Mouse (Mus musculus) midbrain, embryonic 10.5 days (tissue): ENCODE data around the gene Pramel5. TPM values are rescaled to one million over a fixed set of nuclear protein-coding genes. Genes with fewer than 3 reads are reported as not detected.
"Not testable (repeated sequence)": the region's sequence is repeated elsewhere in the genome, so short reads cannot be mapped to it uniquely, and the experiment has no call there.

Source experiments
- DNase-seq: peaks from one replicate; pipeline ENCODE4 v3.0.0-alpha.2; 2017; ENCODE audit warnings: low spot score
- H3K27ac ChIP-seq: fragments of 300-500 bp; sonication (generic); replicated peaks from 2 replicates; pipeline ENCODE4 v1.5.1; 2016; ENCODE audit warnings: mild to moderate bottlenecking
- H3K27me3 ChIP-seq: fragments of 300-500 bp; sonication (generic); 2 replicates; pipeline ENCODE4 v1.6.1; 2016; ENCODE audit warnings: low read depth, mild to moderate bottlenecking; ENCODE audit not compliant: poor library complexity, severe bottlenecking
- H3K36me3 ChIP-seq: fragments of 300-500 bp; sonication (generic); 2 replicates; pipeline ENCODE4 v1.6.1; 2016; ENCODE audit warnings: mild to moderate bottlenecking, moderate library complexity
- H3K4me1 ChIP-seq: fragments of 300-500 bp; sonication (generic); 2 replicates; pipeline ENCODE4 v1.6.1; 2016
- H3K4me3 ChIP-seq: fragments of 300-500 bp; sonication (generic); 2 replicates; pipeline ENCODE4 v1.5.1; 2016; ENCODE audit warnings: mild to moderate bottlenecking, moderate library complexity
- H3K9me3 ChIP-seq: fragments of 300-500 bp; sonication (generic); replicated peaks from 2 replicates; pipeline ENCODE4 v1.6.1; 2016; ENCODE audit warnings: mild to moderate bottlenecking
- WGBS: fragments of 180-500 bp; shearing (Covaris S2); methylation state at CpG from one replicate; pipeline ENCODE4 v1.1.7; 2016; 5-methylcytosine and 5-hydroxymethylcytosine counted together
- polyA plus RNA-seq: library from polyadenylated mRNA; unstranded; fragments of >200 nt; fragmentation: Nextera tagmentation; extraction: Ambion mirVana; gene quantifications from 2 replicates; pipeline ENCODE4 v1.2.1, GENCODE M21; 2016

Gene Pramel5
- not detected in 2 replicates for polyA plus RNA-seq

- H3K4me3 ChIP-seq, H3K27ac ChIP-seq, DNase-seq, H3K36me3 ChIP-seq, H3K4me1 ChIP-seq, H3K27me3 ChIP-seq: not testable (repeated sequence)
- peaks cover 28% of the 10 kb centered on the region for H3K9me3 ChIP-seq
- 71% methylated on average over 1 of the region's 1 CpGs for WGBS
These were observed at the start of gene Pramel5 for GRCm38 (mm10) chr4:144280388-144280787. Gene Pramel5 (minus strand): TSS chr4:144280488.

GRCm38 (mm10) chr4:144329949-144330348, 49.7 kb upstream of the Pramel5 start, which contains the start of gene Gm13128:
Gene Gm13128 (plus strand): TSS chr4:144330249.
- not testable (repeated sequence) for H3K4me3 ChIP-seq, H3K36me3 ChIP-seq, H3K27ac ChIP-seq, DNase-seq, H3K4me1 ChIP-seq, H3K27me3 ChIP-seq, H3K9me3 ChIP-seq
- 70% methylated on average over 4 of the region's 4 CpGs for WGBS

GRCm38 (mm10) chr4:144312666-144313460, 32.6 kb upstream of the Pramel5 start:
- not testable (repeated sequence) for H3K4me3 ChIP-seq, H3K36me3 ChIP-seq, H3K27me3 ChIP-seq, H3K27ac ChIP-seq, H3K9me3 ChIP-seq, DNase-seq, H3K4me1 ChIP-seq
- WGBS: 81% methylated on average over 2 of the region's 2 CpGs

- H3K4me1 ChIP-seq, H3K9me3 ChIP-seq, H3K36me3 ChIP-seq, H3K4me3 ChIP-seq, H3K27me3 ChIP-seq, DNase-seq, H3K27ac ChIP-seq: not testable (repeated sequence)
- WGBS: 68% methylated on average over 1 of the region's 1 CpGs
These were observed 19.1 kb upstream of the Pramel5 start for GRCm38 (mm10) chr4:144299414-144299813.

- DNase-seq, H3K4me1 ChIP-seq, H3K27ac ChIP-seq, H3K36me3 ChIP-seq, H3K4me3 ChIP-seq, H3K27me3 ChIP-seq: not testable (repeated sequence)
- peaks cover 21% of the 10 kb centered on the region; the same call in 1 of the 2 replicates for H3K9me3 ChIP-seq
These were observed 25.5 kb downstream of the Pramel5 start for GRCm38 (mm10) chr4:144254768-144255167.

Other genes with a start within 250 kb of the Pramel5 start
- not detected in 2 replicates for gene Pramel4, start 221.4 kb downstream of the Pramel5 start, polyA plus RNA-seq
- gene Gm13102, start 174.0 kb downstream of the Pramel5 start, polyA plus RNA-seq: not detected in 2 replicates
- gene Oog3, start 117.8 kb downstream of the Pramel5 start, polyA plus RNA-seq: not detected in 2 replicates
- not detected in 2 replicates for gene Oog2, start 89.8 kb downstream of the Pramel5 start, polyA plus RNA-seq
- gene C87977, start 67.2 kb downstream of the Pramel5 start, polyA plus RNA-seq: not detected in 2 replicates
- not detected in 2 replicates for gene Gm13128, start 49.8 kb upstream of the Pramel5 start, polyA plus RNA-seq
- gene Gm13119, start 77.5 kb upstream of the Pramel5 start, polyA plus RNA-seq: not detected in 2 replicates
- gene Pramef20, start 97.4 kb upstream of the Pramel5 start, polyA plus RNA-seq: not detected in 2 replicates
- gene Pramef12, start 128.0 kb upstream of the Pramel5 start, polyA plus RNA-seq: not detected in 2 replicates
- gene 1700012P22Rik, start 158.3 kb upstream of the Pramel5 start, polyA plus RNA-seq: not detected in 2 replicates
- not detected in 2 replicates for gene Gm9944, start 172.8 kb upstream of the Pramel5 start, polyA plus RNA-seq
- gene Aadacl3, start 183.3 kb upstream of the Pramel5 start, polyA plus RNA-seq: not detected in 2 replicates
- not detected in 2 replicates for gene 9430007A20Rik, start 239.3 kb upstream of the Pramel5 start, polyA plus RNA-seq